Mouse (Mus musculus) kidney, postnatal 25 days (tissue): Measurements from ENCODE around the gene Lingo2.
A peak's percentile ranks its signal among the peaks of the same experiment; 100 is the strongest.
"Not testable (repeated sequence)": the region's sequence is repeated elsewhere in the genome, so short reads cannot be mapped to it uniquely, and the experiment has no call there.

Experiments
- DNase-seq, 2 experiments: peaks; one replicate each; pipeline ENCODE4 v3.0.0; 2021; ENCODE audit warnings: mixed read lengths in 2 of 2

Lingo2 gene

DNA sequence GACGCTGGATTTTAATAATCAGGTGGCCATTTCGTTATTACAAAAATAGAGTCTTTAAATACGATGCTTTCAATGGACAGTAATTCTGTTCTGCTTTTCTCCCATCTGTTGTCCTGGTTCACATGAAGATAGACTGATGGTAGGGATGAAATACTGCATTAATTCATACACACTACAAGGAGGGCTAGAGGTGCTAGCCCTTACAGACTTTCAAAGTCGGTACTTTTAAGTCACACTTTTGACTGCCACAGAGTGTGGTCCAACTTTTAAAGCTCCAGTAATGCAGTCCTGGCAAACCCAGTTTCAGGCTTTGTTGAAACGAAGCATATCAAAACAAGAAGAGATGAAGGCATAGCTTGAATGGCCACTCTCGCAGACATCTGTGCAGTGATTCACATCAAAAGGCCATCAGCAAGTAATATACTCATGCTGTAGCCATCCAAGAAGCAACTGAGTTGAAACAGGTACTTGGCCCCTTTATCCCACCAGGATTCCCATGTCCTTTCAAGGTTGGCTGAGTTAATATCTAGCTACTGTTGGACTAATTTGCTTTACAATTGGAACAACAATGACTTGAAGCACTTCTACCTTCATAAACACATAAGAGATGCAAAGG lies 872.5 kb downstream of the Lingo2 start:
- no peak for DNase-seq

DNA sequence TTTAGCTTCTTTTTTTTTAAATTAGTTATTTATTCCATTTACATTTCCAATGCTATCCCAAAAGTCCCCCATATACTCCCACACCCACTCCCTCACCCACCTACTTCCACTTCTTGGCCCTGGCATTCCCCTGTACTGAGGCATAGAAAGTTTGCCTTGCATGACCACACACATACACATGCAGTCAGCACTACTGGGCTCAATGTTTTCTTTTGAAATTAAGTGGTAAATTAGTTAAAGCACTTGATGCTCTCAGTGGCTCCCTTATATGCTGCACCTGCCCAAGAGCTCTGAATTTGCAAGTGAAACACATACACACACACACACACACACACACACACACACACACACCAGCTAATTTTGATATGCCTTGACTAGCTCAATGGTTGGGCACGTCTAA lies 886.8 kb downstream of the Lingo2 start:
- DNase-seq: not testable (repeated sequence)

DNA sequence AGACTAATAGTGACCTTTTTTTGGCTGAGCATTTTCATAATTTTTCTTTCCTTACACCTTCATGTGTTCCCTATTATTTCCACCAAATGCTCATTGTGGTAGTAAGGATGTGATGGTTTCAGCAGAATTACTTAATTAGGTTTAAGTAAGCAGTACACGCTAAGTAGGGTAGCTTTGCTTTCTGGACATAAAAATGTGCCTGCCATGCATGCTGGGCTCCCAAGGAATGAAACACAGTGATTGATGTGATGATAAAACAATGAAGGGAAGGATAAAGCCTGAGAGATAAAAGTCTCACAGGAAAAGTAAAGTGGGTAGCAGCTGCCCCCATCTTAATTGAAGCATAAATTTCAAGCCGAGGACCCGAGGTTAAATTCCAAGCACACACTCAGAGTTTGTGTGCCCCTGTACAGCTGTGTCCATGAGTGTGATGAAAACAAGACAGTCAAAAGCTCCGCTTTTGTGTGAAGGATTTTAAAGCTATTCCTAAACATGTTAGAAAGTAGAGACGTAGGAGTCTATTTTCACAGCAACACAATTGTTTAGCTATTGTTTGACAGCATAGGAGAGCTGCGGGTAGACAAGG lies 898.7 kb downstream of the Lingo2 start:
- no peak for DNase-seq

DNA sequence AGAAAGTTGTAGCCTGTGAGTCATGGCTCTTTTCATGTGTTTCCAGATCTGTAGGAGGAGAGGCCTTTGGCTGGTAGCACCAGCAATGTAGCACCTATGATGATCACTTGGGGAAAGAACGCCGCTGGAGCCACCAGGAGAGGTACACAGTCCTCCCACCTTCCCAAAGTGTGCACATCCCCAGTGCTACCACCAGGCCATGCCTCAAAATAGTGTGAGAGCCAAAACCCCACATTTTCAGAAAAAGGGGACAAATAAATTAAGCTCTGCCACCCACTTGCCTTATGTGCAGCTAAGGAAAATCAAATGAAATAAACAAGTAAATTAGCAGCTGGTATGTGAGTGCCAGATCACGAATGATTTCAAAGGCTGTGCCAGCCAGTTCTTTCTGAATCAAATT lies 911.2 kb downstream of the Lingo2 start:
- DNase-seq: no peak

DNA sequence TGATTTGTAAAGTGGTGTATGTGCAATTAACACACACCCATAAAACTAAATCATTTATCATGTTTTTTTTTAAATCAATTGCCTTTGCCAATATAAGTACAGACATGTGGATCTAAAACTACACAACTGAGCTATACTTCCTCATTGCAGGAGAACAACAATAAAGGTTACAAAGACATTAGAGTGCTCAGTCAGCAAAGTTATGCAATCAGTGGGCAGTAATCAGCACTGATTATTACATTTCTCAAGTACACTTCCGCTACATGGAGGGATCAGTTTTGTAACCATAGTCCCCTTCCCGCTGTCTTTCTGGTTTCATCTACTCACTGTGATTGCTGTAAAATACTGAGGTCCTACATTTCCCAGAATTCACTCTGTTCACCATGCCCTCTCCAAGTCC lies 912.8 kb downstream of the Lingo2 start:
- no peak for DNase-seq

DNA sequence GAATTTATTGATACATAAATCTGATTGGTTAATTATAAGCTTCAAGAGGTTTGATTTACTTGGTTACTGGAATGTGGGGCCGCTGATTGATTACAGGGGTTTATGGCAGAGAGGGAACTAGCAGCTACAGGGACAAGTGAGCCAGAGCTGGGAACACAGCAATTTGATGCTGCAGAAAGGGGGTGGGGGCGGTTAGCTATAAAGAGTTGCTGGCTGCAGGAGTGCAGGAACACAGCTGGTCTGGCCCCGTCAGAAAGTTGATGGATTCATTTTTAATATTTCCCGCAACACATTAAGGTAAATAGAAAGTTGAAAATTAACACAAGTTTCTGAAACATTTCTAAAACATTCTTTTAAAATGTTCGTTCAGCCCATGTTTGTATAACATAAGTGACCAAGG lies 919.5 kb downstream of the Lingo2 start:
- no peak for DNase-seq

DNA sequence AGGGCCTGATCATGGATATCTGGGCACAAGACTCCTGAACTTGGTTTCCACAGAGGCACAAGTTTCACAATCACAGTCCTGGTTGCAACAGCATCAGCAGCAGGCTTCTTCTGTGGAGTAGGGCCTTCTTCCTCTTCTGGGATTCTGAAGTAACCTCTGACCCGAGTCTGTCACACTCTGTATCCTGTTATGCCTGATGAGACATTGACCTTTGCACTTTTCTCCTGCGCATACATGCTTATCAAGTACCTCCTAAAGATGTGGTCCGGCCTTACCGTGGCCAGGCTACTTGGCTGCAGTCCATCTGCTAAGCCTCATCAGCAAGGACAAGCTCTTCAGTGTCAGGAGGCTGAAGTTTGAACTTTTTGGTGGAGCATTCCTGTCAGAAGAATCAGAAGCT lies 937.4 kb downstream of the Lingo2 start:
- no peak for DNase-seq

DNA sequence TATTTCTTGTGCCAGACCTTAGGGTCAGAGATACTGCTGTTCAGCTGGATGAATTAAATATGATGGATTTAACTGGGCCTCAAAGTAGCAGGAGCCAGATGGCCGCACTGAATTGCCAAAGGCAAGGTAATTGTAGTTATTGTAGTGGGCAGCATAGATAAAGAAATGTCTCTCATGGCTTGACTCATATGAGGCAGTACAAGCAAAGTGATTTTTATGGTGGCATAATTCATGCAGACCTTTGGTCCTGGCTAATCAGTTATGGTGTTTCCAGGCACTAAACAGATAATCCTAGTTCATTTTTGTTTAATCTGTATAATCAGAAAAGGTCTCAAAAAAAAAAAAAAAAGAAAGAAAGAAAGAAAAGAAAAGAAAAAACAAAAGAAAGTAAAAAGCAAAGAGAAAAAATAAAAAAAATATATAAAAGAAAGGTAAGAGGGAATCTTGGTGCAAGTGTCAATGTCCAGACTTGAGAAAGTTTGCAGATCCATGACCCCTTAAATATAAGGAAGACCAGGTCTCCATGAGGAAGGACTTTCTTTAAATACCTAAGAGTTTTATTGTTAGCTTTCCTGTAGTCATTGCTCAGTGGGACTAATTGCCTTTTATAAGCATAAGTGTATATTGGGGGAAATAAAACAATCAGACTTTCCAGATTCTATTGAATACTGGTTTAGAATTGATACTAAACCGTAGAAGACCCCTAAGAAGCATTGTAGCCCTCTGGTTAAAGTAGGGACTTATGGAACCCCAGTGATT lies 959.4 kb downstream of the Lingo2 start:
- DNase-seq: no peak

DNA sequence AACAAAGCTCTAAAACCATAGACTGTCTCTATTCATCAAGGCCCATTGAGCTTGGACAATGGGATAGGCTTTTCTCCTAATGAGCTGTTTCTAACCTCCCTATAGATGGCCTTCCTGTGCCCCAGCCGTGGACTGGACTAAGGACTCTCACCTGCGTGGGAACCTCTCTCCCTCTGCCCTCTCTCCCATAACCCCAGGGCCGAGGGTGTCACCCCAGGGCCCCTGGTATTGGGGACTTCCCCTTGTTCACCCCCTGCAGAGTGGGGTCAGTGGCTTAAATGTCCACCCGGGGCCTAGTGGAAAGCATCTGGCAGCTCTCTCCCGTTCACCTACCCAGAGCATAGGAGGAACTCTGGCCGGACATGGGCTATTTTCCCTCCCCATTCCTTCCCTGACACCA lies 965.5 kb downstream of the Lingo2 start:
- no peak for DNase-seq

DNA sequence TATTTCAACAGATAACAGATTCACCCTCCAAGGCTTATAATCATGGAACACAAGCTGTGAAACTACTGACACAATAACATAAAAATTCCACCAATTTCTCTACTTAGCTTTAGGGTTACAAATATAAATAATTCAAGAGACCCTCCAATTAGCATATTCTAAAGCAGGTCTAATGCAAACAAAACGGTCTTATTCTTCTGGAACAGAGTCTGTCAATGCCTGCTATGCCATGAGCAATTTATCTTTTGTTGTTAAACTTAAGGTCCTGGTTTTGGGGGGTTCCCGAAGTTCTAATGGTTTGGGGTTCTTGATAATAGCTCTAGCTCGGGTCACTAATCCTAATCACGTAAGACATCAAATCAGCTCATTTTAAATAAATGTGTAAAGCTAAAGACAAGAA lies 988.0 kb downstream of the Lingo2 start:
- no peak for DNase-seq

DNA sequence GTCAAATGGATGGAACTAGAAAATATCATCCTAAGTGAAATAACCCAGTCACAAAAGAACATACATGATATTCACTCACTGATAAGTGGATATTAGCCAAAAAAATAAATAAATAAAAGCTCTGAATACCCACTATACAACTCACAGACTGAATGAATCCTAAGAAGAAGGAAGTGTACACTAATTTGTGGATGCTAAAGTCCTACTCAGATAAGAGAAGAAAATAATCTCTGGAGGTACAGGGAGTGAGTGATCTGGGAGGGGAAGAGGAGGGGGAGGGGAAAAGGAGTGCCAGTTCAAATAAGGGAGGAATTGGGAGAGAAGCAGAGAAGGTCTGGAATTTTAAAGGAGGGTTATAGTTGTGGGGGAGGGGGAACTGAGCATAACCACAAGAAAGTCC lies 999.7 kb downstream of the Lingo2 start:
- DNase-seq: no peak

DNA sequence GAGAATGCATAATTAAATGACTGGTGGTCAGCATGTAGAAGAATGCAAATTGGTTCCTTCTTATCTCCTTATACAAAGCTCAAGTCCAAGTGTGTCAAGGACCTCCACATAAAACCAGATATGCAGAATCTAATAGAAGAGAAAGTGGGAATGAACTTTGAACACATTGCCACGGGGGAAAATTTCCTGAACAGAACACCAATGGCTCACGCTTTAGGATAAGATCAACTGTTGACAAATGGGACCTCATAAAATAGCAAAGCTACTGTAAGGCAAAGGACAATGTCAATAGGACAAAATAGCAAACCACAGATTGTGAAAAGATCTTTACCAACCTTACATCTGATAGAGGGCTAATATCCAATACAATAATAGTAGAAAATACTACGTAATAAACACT lies 1000.3 kb downstream of the Lingo2 start:
- no peak for DNase-seq

DNA sequence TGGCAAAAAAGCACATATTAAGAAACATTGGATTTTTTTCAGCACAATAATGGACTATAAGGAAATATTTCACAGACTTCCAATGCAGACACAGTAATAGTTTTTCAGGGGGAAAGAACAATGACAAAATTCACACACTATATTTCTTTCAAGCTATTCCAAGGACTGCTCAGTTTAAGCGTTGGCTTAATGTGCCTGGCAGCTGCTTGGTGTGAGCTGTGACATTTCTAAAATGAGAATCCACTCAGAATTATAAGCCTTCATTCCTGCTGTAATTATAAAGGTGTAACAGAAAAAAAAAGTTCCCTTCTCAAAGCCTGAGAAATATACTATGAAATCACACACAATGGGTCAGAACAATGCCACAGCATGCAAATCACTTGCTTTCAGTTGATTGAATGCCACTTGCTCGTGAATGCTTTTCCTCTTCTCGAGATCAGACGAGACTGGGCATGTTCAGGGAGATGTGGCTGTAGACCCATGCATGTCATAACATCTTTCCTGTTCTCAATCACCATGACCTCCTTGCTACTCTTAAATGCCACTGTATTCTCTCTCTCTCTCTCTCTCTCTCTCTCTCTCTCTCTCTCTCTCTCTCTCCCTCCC lies 1017.4 kb downstream of the Lingo2 start:
- no peak for DNase-seq

DNA sequence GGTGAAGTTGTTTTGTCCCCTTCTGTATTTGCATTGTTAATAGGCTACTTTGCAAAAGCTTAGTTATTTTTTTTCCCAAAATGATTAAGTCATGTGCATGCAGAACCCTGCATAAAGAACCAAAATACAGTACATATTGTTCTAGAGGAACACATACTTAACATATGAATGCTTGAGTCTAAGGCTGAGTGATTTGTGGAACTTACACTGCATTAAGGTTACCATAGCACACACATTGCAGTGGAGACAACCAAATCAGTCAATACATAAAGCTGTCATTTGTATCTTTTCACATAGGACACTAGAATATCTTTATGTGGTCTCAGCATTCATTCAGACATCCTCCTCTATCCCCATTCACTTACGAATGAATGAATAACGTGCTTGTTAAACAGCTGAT lies 1023.8 kb downstream of the Lingo2 start:
- DNase-seq: no peak

DNA sequence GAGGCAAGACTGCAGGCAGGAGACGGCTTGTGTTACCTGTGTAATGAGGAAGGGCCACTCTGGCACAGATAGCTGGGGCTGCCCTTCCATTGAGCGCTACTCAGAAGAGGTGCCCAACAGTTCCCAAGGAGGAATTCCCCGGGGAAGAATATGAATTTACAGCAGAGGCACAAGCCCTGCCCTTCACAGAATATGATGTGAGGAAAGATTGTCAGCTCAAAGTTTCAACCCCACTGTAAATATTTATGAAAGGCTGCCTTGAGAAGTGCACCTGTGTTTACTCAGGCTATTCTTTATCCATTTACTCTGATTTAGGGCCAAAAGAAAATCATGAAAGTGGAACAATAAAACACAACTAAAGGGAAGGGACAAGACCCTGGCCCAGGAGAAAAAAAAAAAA lies 1034.1 kb downstream of the Lingo2 start:
- no peak for DNase-seq

DNA sequence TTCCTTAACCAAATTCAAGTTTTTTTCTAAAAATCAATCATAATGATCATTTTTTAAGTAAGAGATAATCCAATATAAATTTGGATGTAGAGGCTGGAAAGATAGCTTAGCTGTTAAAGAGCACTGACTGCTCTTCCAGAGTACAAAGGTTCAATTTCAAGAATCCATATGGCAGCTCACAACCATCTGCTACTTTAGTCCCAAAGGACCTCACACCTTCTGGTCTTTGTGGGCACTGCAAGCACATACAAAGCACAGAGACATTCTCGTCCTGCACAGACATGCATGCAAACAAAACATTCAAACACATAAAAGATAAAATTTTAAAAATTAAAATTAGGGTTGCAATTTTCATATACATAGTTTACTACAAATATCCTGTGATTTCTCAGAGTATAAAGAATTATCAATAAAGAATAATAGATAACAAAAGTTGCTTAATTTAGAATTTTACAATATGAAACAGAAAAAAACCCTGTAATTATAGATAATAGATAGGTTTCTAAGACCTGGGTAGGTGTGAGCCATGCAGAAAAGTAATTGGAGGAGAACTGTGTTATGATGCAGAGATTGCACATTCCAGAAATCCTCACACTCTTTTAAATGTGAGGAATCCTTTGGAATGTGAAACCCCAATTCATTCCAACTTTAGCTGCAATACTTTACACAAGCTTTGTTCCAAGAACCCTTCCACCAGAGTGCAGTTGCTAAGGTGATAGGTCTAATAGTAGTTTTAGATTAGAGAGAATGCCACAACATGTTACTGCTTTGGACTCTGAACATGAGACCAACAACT lies 1053.6 kb downstream of the Lingo2 start:
- DNase-seq: no peak

DNA sequence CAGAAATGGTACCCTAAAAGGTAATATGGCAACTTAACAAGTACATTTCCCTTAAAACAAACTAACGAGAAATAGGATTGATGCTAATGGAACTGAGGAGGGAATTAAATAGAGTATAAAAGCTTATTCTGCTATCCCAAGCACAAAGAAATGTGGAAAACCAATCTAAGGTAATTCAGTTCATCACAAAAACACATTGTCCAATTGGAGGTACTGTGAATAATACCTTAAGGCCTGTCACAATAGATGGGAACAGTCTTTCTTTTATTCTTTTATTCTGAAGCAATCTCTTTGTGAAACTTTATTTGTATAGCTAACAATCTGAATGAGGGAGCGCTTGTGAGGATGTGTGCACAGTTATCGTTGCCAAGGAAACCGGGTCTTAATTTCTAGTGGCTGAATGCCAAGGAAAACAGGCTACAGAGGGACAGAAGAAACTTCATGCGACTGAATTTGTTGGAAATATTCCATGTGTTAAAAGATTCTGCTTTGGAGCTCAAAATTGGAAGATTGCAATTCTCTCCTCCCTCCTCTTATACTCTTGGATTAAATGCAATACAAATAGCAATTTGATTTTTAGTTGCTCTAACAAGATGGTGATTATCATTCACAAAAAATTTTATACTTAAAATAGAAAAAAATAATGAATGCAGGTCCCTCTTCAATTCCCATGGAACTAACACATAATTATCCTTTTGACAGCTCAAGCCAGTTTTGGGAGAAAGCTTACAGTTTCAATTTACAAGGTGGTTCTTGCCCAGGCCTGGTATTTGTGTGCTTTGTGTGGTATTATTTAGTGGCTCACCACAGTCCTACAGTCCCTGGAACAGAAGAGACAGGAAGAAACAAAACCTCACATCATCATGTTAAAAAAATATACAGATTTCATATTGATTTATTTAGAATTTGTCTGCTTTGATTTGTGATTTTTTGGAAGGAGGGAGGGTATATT lies 1065.7 kb downstream of the Lingo2 start:
- DNase-seq: no peak

DNA sequence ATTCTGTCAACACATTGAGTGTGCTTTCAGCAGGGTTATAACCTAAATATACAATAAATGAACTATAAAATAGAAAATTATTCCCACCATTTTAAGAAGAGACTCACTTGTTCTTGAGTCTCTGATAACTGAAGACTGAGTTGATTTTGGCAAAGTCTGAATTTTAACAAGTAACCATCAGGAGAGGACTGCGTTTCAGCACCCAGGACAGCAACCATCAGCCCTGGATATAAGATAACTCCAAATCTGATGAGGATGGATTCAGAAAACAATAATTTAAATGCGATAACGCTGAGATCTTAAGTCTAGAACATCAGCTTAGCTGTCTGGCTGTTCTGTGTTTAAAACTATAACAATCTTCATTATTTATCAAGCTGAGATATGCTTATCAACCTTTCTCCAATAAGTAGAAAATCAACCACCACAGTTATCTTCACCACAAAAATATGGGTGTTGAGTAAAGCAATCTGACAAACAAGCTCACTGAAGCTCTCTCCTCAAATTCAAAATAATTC lies 1066.5 kb downstream of the Lingo2 start:
- peak in 1 of 2 experiments; percentile 1 for DNase-seq

DNA sequence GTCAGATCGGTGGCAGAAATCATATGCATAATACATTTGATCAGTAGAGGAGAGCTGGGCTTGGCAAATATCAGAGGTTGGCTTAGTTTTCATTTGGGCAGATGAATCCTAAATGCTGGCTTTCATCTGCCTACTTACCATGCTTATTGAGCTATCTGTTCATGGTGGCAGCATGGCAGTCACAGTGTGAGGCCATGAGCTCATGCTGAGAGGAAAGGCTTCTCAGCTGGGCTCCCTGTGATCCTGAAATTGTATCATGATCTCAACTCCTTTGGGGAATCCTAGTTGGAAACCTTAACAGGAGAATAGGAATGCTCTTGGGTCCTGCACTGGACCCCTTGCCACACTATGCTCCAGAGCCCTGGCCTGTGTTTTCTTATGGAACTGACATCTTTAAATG lies 1105.0 kb downstream of the Lingo2 start:
- DNase-seq: no peak

DNA sequence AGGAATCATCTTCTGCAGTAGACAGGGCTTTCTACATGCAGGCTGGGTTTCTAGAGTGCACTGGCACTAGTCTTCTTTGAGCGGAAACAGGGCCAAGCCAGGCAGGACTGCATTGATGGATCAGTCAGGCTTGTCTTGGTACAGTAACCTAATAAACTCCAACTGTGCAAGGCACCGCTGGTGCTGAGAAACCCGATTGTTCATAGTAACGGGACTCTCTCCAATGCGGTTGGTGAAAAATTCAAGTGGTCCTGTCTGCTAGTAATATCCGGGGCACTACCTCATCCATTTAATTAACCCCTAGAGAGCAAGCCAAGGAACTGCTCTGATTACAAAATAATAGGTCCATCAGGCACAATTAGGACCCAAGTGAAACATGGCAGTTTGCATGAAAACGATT lies 1106.4 kb downstream of the Lingo2 start:
- no peak for DNase-seq

DNA sequence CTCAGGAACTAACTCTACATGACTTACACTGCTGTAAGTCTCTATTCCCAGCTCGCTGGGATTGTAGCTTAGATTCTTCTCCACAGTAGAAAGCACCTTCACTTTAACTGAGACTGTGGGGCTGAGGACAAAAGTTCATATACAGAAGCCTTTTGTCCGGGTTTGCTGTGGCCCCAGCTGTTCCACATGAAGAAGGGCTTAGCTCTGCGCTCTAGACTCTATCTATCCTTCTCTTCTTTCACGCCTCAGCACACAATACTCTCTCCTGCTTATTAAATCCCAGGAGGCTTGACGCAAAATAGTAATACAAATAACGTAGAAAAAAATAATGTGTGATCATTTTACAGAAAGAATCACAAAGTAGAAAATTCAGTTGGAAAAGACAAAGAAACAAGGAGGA lies 1107.0 kb downstream of the Lingo2 start:
- no peak for DNase-seq
